Mouse (Mus musculus) midbrain, embryonic 10.5 days (tissue): ENCODE measurements around the gene Plekha7. TPM values are rescaled to one million over a fixed set of nuclear protein-coding genes. Genes with fewer than 3 reads are reported as not detected.

Source experiments
- DNase-seq: peaks from one replicate; pipeline ENCODE4 v3.0.0-alpha.2; 2017; ENCODE audit warnings: low spot score
- H3K27ac ChIP-seq: fragments of 300-500 bp; sonication (generic); replicated peaks from 2 replicates; pipeline ENCODE4 v1.5.1; 2016; ENCODE audit warnings: mild to moderate bottlenecking
- H3K27me3 ChIP-seq: fragments of 300-500 bp; sonication (generic); 2 replicates; pipeline ENCODE4 v1.6.1; 2016; ENCODE audit warnings: low read depth, mild to moderate bottlenecking; ENCODE audit not compliant: poor library complexity, severe bottlenecking
- H3K36me3 ChIP-seq: fragments of 300-500 bp; sonication (generic); 2 replicates; pipeline ENCODE4 v1.6.1; 2016; ENCODE audit warnings: mild to moderate bottlenecking, moderate library complexity
- H3K4me1 ChIP-seq: fragments of 300-500 bp; sonication (generic); 2 replicates; pipeline ENCODE4 v1.6.1; 2016
- H3K4me3 ChIP-seq: fragments of 300-500 bp; sonication (generic); 2 replicates; pipeline ENCODE4 v1.5.1; 2016; ENCODE audit warnings: mild to moderate bottlenecking, moderate library complexity
- H3K9me3 ChIP-seq: fragments of 300-500 bp; sonication (generic); replicated peaks from 2 replicates; pipeline ENCODE4 v1.6.1; 2016; ENCODE audit warnings: mild to moderate bottlenecking
- WGBS: fragments of 180-500 bp; shearing (Covaris S2); methylation state at CpG from one replicate; pipeline ENCODE4 v1.1.7; 2016; 5-methylcytosine and 5-hydroxymethylcytosine counted together
- polyA plus RNA-seq: library from polyadenylated mRNA; unstranded; fragments of >200 nt; fragmentation: Nextera tagmentation; extraction: Ambion mirVana; gene quantifications from 2 replicates; pipeline ENCODE4 v1.2.1, GENCODE M21; 2016

The Plekha7 gene
- polyA plus RNA-seq, 1 experiment from 2014 or later, result 25.5 TPM

DNA sequence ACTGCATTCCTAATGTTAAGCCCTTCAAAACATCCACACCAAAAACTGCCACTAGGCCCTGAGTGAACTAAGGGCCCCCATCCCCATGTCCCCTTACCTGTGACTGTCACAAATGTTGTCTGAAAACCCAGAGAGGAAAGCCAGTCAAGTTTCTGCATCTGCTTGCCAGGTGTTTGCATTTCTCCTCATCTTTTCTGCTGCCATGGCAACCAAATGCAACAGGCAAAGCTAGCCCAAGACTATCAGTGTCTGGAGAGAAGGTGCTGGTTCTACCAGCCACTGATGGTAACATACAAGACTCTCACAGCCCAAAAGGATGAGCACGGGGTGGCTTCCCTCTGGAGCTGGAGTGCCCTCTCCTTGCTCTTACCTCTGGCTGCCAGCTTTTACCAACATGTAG is 121.3 kb downstream of the Plekha7 start:
- DNase-seq, result no peak
- WGBS, result 84% methylated on average over 1 of the region's 1 CpGs
- Histone ChIP-seq H3K4me1 (peaks cover 65% of the 10 kb centered on the region), H3K9me3 (no peaks in the 10 kb centered on the region), H3K36me3 (peaks cover 22% of the 10 kb centered on the region), H3K27ac (peak overlapping the region; percentile 24; the same call in 1 of the 2 replicates), H3K4me3 (no peak overlapping the region), H3K27me3 (no peaks in the 10 kb centered on the region)

DNA sequence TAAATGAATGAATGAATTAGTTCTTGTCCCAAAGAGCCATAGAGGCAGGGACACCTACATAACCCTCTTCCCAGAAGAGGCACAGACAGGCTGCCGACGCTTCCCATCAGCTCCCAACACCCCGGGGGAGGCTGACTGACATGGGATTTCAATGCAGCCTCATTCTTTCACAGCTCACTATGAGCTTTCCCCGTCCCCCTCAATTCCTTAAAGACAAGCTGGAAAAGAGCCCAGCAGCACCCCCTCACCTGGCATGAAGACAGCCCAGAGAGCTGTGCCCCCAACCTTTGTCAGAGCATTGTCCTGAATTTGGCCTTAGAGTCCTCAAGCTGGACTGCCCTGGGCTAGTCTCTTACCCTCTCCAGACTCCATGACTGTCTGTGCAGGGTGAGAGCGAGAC is 122.0 kb downstream of the Plekha7 start:
- Histone ChIP-seq H3K27ac (0 out of 2 replicates have a peak overlapping the region, but pooled peaks have one; percentile 24), H3K36me3 (peaks cover 22% of the 10 kb centered on the region), H3K4me1 (peaks cover 58% of the 10 kb centered on the region), H3K9me3 (no peaks in the 10 kb centered on the region), H3K27me3 (no peaks in the 10 kb centered on the region), H3K4me3 (no peak overlapping the region)
- WGBS, result 52% methylated on average over 5 of the region's 5 CpGs
- DNase-seq, result no peak

DNA sequence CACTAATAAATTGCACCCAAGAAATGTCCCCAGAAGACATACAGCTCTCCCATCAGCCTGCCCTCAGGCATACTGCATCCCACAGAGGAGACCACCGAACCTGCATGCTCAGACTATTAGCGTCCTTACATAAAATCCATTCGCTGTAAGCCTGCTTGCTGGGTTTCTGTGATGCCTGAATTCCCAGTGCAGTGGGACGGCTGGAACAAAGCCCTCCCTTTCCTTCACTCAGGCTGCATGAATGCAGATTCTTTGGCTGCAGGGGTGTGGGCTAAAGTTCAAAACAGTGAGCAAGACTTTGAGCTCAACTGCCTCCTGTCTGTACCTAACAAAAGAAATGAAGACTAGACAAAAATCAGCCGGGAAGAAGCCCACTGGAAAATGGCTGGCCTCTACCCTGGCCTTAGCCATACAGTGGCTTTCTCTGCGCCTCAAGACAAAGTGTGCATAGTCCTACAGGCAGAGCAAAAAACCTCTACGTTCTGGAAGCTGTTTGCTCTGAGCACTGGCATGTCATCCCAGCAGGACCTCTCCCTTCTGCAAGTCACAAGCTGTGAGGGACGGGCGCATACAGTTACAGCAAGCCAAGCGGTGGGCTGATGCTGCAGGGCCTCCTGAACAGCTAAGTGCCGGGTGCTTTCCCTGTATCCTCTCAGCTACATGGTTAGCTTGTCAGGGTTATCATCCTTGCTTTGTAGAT is 123.7 kb downstream of the Plekha7 start:
- H3K27me3 ChIP-seq, result no peaks in the 10 kb centered on the region
- no peak overlapping the region for H3K4me3 ChIP-seq
- peak; percentile 30 for DNase-seq
- H3K4me1 ChIP-seq, result peaks cover 43% of the 10 kb centered on the region
- no peaks in the 10 kb centered on the region for H3K9me3 ChIP-seq
- 21% methylated on average over 11 of the region's 11 CpGs for WGBS
- H3K27ac ChIP-seq, result peak overlapping the region; percentile 84
- H3K36me3 ChIP-seq, result peaks cover 30% of the 10 kb centered on the region

DNA sequence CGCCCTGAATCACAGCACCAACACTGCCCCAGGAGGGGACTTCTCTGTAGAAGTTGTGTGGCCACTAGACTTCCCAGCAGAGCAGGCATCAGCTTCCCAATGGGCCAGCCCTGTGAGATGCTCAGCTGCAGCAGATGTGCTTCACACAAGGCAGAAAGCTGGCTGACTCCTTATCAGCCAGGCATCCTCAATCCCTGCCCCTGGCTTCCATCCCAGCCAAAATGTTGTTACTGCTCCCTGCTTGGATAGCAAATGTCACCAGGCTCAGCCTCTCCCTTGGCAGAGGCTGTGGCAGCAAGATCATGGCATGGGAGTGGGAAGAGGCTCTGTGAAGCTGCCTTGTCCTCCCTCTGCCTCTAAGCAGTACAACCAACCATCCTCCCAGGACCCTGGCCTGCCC is 125.7 kb downstream of the Plekha7 start:
- no peak for DNase-seq
- H3K27me3 ChIP-seq, result no peaks in the 10 kb centered on the region
- WGBS, result 82% methylated on average over 1 of the region's 1 CpGs
- H3K27ac ChIP-seq, result peak overlapping the region; percentile 33; the same call in 1 of the 2 replicates
- H3K36me3 ChIP-seq, result peaks cover 18% of the 10 kb centered on the region
- H3K4me3 ChIP-seq, result no peak overlapping the region
- H3K4me1 ChIP-seq, result peaks cover 41% of the 10 kb centered on the region
- H3K9me3 ChIP-seq, result no peaks in the 10 kb centered on the region

DNA sequence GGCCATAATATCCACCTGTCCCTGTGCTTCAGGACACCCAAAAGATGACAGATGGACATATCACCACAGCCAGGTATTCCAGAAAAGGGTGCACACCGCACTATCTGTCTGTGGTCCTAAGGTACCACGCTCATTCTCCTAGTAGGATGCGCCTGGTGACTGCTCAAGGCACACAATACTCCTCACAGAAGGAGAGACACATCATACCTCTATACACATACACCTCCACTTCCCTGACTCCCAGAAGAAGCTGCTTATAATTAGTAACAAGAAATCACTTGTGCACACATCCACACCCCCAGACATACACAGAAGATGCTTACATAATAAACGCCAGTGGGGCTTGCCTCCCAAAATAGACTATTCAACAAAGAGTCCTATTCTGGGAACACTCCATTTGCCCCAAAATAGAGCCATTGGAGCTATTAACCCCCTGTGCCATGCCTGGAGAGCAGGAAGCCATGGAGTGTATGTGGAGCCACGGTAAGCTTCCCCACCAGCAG is 126.7 kb downstream of the Plekha7 start:
- 91% methylated on average over 5 of the region's 5 CpGs for WGBS
- Histone ChIP-seq H3K27me3 (no peaks in the 10 kb centered on the region), H3K27ac (no peak overlapping the region), H3K4me1 (peaks cover 31% of the 10 kb centered on the region), H3K36me3 (peaks cover 13% of the 10 kb centered on the region; the same call in 1 of the 2 replicates), H3K4me3 (no peak overlapping the region), H3K9me3 (no peaks in the 10 kb centered on the region)
- no peak for DNase-seq

DNA sequence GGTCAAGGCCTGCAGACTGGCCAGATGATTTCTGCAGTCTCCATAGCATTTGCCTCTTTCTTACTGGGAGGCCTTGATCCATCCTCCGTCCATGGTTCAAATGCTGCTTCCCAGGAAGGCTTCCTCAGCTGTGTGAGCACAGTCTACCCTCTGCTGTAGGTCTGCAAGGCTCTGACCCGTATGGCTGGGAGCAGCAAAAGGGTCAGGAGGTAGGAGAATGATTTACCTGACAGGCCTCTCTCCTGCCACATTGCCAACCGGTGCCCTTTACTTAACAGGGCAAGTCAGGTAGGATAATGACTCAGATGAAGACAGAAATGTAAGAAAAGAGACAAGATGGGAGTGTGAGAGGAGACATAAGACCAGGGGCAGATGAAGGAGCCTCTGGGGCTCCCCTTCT is 129.3 kb downstream of the Plekha7 start:
- H3K27ac ChIP-seq, result no peak overlapping the region
- H3K9me3 ChIP-seq, result no peaks in the 10 kb centered on the region
- H3K27me3 ChIP-seq, result no peaks in the 10 kb centered on the region
- peaks cover 6% of the 10 kb centered on the region for H3K4me1 ChIP-seq
- no peak for DNase-seq
- 95% methylated on average over 3 of the region's 3 CpGs for WGBS
- H3K4me3 ChIP-seq, result no peak overlapping the region
- H3K36me3 ChIP-seq, result peaks cover 29% of the 10 kb centered on the region

DNA sequence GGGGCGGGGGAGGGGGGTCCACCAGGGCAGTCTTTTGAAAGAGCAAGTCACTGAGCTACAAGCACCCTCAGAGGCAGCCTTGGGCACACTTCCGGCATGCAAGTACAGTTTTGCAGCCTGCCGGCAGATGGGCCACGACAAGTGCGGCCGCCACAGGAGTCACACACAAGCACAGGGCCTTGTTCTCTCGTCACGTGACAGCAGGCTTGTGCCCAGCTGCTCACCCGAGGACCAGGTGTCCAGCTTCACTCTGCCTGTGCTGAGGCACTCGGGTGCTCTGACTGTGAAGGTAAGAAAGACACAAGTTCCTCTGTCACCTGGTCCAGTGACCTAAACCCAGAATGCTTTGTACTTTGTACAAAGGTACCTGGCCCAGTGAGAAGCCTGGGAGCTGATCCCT is 135.4 kb downstream of the Plekha7 start:
- Histone ChIP-seq H3K36me3 (peaks cover 54% of the 10 kb centered on the region), H3K27me3 (no peaks in the 10 kb centered on the region), H3K27ac (peak overlapping the region; percentile 69), H3K9me3 (no peaks in the 10 kb centered on the region), H3K4me3 (no peak overlapping the region), H3K4me1 (peaks cover 14% of the 10 kb centered on the region)
- WGBS, result 87% methylated on average over 10 of the region's 10 CpGs
- no peak for DNase-seq

DNA sequence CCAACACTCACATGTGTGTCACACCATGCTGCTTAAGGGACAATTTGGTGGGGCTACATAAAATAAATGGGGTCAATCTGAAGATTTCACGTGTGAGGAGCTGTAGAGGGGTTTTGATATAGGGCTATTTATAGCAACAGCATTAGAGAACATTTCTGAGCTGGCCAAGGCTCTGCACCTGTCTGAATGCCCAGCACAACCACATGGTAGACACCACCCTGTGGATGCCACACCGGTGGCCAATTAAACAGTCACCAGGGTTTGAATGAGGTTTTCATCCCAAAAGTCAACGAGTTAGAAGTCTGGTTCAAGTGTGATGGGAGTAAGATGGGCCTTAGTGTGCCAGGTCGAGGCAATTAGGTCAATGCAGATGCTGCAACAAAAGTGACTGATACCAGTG is 138.8 kb downstream of the Plekha7 start:
- Histone ChIP-seq H3K9me3 (no peaks in the 10 kb centered on the region), H3K36me3 (peaks cover 62% of the 10 kb centered on the region), H3K4me3 (no peak overlapping the region), H3K27ac (no peak overlapping the region), H3K27me3 (no peaks in the 10 kb centered on the region), H3K4me1 (peaks cover 14% of the 10 kb centered on the region)
- no peak for DNase-seq
- 86% methylated on average over 4 of the region's 4 CpGs for WGBS

DNA sequence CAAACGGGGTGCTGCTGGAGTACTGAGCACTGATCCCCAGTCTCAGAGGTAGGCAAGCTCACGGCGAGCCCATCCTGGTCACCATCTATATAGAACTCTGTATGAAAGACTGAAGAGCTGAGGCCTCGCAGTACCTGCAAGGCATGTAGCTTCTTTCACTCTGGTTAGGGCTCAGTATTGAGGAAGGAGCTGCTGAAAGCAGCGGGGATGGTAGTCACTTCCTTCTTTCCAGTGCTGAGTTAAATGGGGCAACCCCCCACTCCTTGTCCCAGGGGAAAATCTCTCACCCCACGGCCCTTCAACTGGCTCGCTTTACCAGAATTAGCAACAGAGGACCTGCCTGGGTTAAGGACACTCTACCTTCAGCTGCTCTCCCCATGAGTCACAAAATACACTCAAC is 140.0 kb downstream of the Plekha7 start:
- Histone ChIP-seq H3K4me1 (peaks cover 10% of the 10 kb centered on the region), H3K27ac (no peak overlapping the region), H3K27me3 (no peaks in the 10 kb centered on the region), H3K4me3 (no peak overlapping the region), H3K36me3 (peaks cover 73% of the 10 kb centered on the region), H3K9me3 (no peaks in the 10 kb centered on the region)
- DNase-seq, result no peak
- 91% methylated on average over 7 of the region's 7 CpGs for WGBS

DNA sequence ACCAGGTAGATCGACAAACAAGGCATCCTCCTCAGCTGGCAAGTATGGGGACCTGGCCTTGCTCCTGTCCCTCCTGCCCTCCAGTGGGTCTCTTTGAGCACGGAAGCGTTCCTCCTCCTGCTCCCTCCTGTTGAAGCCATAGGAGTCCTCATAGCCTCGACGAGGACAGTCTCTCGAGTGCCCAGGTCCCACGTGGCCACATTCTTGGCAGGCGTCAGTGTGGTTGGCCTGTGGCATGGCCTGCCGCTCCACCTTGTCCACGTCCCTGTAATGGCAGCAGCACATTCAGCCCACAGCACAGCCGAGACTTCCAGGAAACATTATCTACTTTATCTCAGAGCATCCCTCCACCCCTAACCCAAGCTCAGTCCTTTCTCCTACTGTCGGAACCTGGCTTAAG is 143.9 kb downstream of the Plekha7 start:
- Histone ChIP-seq H3K9me3 (no peaks in the 10 kb centered on the region), H3K4me1 (no peaks in the 10 kb centered on the region), H3K36me3 (peaks cover 69% of the 10 kb centered on the region), H3K27me3 (no peaks in the 10 kb centered on the region), H3K4me3 (no peak overlapping the region), H3K27ac (no peak overlapping the region)
- DNase-seq, result no peak
- 91% methylated on average over 12 of the region's 12 CpGs for WGBS

DNA sequence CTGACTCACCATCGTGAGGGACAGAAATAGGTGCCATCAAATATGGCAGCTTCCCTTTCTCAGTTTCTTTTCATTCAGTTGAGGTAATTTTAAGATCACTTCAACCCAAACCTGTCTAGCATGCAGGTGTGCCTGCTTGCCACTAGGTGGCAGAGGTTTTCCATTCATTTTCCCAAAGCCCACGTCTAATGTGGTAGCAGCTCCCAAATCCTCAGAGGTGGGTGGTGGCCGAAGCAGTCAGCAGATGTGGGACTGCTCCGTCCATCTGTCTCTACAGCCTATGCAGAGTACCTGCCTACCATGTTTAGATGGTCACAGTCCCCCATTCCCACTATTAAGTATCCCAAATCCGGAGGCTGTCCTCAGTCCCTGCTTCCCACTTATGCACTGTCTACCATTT is 146.6 kb downstream of the Plekha7 start:
- WGBS, result 27% methylated on average over 5 of the region's 5 CpGs
- Histone ChIP-seq H3K36me3 (peaks cover 72% of the 10 kb centered on the region), H3K27ac (no peak overlapping the region), H3K4me3 (no peak overlapping the region), H3K9me3 (no peaks in the 10 kb centered on the region), H3K4me1 (peaks cover under 1% of the 10 kb centered on the region; the same call in 1 of the 2 replicates), H3K27me3 (no peaks in the 10 kb centered on the region)
- DNase-seq, result peak; percentile 57

DNA sequence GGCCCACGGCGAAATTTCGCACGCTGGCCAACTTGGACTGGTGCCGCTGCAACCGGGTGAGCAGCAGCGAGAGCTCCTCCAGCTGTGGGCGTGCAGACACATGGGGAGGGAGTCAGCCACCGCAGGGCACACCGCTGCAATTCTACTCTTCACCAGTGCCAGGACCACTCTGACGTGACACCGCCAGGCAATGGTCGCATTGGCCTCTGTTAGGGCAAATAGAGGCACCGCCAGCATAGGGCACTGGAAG is 151.4 kb downstream of the Plekha7 start:
- 82% methylated on average over 14 of the region's 14 CpGs for WGBS
- H3K27me3 ChIP-seq, result no peaks in the 10 kb centered on the region
- H3K9me3 ChIP-seq, result no peaks in the 10 kb centered on the region
- peaks cover 82% of the 10 kb centered on the region for H3K36me3 ChIP-seq
- DNase-seq, result no peak
- H3K4me1 ChIP-seq, result peaks cover 3% of the 10 kb centered on the region; the same call in 1 of the 2 replicates
- H3K4me3 ChIP-seq, result no peak overlapping the region
- H3K27ac ChIP-seq, result no peak overlapping the region

DNA sequence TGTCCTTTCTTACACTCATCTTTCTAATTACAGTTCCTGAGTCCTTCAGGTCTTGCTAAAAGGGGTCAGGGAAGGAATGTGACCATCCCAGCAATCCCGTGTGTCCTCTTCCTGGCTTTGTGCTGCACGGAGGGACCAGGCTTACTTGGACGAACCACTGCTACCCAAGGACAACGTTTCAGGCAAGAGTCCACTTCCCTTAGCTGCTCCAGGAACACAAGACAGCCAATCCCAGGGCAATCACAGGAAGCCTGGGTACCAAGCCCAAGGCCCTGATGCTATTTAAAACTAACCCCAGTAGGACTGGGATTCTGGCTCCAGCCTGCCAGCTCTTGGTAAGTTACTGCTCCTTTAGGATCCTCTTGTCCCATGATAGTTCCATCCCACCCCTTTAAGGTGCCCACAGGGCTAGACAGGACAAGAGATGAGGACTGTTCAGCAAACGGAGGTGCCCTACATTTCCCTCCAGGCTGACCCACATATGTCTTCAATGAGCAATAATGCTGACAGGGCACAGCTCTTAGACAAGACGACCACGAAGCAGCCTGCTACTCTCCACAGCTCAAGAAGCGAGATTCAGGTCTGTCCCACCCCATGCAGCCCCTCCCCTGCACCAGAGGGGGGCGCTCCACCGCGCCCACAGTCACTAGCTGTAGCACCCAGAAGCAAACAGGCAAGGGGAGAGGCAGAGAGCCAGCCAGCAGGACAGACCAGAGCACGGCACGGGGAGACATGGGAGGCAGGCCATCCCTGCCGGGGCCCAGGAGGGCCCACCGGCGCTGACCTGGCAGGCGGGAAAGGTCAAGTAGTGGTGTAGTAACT is 151.9 kb downstream of the Plekha7 start:
- WGBS, result 61% methylated on average over 17 of the region's 17 CpGs
- Histone ChIP-seq H3K9me3 (no peaks in the 10 kb centered on the region), H3K27me3 (no peaks in the 10 kb centered on the region), H3K36me3 (peaks cover 85% of the 10 kb centered on the region), H3K4me3 (no peak overlapping the region), H3K4me1 (peaks cover 3% of the 10 kb centered on the region; the same call in 1 of the 2 replicates), H3K27ac (no peak overlapping the region)
- no peak for DNase-seq
